Mouse (Mus musculus) heart, postnatal 36 days (tissue): ENCODE measurements around the gene Tor4a. TPM values are rescaled to one million over a fixed set of nuclear protein-coding genes. Genes with fewer than 3 reads are reported as not detected.

ENCODE experiments used
- DNase-seq, 2 experiments: peaks; one replicate each; pipeline ENCODE4 v3.0.0; 2021 to 2022
- intact Hi-C: fragments of 180-260 bp; cut with DNase I; formaldehyde crosslinking; loops from one replicate; pipeline ENCODE4 v1.15.1; 2025
- total RNA-seq, 2 experiments: library from RNA; stranded (reverse); gene quantifications; 2 replicates each; pipeline ENCODE4 v1.2.3; 2021

The Tor4a gene
- total RNA-seq, 2 experiments from 2014 or later: 4.0 to 5.2 TPM

DNA sequence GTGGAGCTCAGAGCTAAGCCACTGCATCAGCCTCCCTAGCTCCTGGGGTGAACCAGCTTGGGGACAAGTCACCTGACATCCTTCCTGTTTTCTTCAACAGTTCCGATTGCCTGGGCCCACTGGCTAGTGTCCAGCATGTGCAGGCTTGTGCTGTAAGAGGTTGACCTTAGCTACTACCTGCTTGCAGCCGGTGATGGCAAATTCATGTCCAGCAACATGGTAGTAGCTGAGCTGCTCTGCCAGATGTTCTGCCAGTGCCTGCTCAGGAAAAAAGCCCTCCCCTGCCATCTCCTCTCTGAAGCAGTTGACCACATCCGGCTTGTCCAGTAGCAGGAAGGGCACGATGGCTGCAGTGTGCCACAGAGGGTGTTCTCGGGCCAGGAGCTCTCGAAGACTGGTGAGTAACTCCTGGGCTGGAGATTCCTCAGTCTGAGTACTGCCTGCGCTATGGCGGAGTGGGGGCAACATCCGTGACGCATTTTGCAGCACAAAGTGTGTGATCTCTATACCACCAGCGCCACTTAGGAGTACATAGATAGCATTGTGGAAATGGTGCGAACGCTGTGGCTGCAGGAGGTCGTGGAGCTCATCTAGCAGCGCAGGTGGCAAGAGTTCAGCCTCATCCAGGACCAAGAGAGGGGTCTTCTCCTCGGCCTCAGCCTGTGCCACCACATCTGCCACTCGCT, 2.1 kb downstream of the Tor4a start:
- DNase-seq: peak; percentile 26 to 32
- intact Hi-C loops: loop anchor here (2.0 to 5.0 kb wide), 3 partner anchors 78 to 206 kb away; partner anchors contain the start of genes Anapc2, Man1b1 and Ssna1

DNA sequence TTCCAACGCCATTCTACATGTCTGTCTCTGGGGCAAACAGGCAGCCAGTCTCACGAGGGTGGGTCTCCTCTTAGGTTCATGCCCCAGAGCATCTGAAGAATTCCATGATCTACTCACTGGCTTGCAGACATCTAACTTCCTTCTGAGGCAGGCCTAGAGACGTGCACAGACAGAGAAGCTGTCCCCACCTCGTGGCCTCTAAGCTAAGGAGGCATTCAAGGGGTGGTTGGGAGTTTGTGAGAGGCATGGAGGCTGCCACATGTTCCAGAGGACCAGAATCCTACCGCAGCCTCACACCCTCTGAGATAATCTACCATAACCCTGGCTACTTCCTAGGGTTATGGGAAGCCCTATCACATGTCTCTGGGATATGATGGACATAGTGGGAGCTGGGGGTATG, 2.7 kb downstream of the Tor4a start:
- DNase-seq: no peak
- intact Hi-C loops: loop anchor here (2.0 kb wide), 1 partner anchor 207 kb away; no protein-coding TSS in a partner anchor

GRCm38 (mm10) chr2:25193330-25193770, 3.3 kb downstream of the Tor4a start:
- intact Hi-C loops: loop anchor here (1.0 kb wide), 2 partner anchors 35 to 62 kb away; partner anchors contain the start of gene Tmem203
- peak; percentile 82 to 87 for DNase-seq

DNA sequence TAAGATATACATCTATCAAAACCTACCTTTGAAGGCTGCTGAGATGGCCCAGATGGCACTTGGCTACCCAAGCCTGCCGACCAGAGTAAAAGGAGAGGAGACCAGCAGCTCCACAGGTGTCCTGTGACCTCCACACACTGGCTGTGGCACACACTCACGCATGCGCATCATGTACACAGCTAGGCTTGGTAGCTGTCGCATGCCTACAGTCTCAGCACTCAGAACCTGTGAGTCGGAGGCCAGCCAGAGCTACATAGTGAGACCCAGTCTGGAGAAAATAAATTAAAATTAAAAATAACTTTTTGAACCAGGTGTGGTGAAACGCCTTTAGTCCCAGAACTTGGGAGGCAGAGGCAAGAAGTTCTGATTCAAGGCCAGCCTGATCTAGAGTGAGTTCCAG, 8.8 kb downstream of the Tor4a start:
- intact Hi-C loops: loop anchor here (2.0 kb wide), 1 partner anchor 89 kb away; no protein-coding TSS in a partner anchor
- DNase-seq: no peak

GRCm38 (mm10) chr2:25186575-25186930, 10.1 kb downstream of the Tor4a start:
- intact Hi-C loops: loop anchor here (1.0 to 2.0 kb wide), 2 partner anchors 59 to 88 kb away; no protein-coding TSS in a partner anchor
- DNase-seq: no peak

GRCm38 (mm10) chr2:25185625-25186574, 10.8 kb downstream of the Tor4a start:
- DNase-seq: peak in 1 of 2 experiments; percentile 60
- intact Hi-C loops: loop anchor here (1.0 to 2.0 kb wide), 2 partner anchors 59 to 87 kb away; no protein-coding TSS in a partner anchor

DNA sequence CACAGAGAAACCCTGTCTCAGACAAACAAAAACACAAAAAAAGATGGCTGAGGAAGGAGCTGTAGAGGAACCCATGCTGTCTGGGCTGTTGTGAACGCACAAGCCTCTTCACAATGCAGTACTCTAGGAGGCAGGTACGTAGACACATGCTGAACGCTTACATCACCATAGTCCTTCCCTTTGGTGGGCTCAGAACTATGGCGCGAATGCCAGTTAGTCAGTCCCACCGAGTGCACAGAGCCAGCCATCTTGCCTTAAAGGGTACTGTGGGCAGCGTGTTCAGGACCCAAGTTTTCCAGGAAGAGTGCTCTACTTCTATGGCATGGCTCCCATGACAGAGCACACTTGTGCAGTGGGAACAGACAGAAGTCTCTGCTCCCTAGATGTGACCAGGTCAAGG, 12.2 kb downstream of the Tor4a start:
- DNase-seq: no peak
- intact Hi-C loops: loop anchor here (5.0 kb wide), 1 partner anchor 42 kb away; no protein-coding TSS in a partner anchor

DNA sequence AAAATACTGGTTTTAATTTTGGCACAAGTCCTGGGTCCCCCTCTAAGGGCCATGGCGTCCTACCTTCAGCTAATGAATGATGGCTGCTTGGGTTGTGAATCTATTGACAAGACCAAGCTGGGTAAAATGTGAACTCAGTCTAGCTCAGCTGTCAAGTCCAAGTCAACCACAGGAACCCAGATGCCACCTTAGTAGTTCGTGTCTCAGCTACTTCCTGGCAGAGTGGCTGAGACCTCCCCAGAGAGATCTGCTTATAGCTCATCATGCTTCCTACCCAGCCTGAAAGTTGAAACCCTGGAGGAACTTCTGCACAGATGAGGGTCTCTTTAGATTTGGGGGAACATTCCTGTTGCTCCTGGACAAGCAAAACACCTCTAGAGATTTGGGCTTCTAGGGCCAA, 13.3 kb downstream of the Tor4a start:
- no peak for DNase-seq
- intact Hi-C loops: loop anchor here (5.0 kb wide), 1 partner anchor 41 kb away; no protein-coding TSS in a partner anchor

DNA sequence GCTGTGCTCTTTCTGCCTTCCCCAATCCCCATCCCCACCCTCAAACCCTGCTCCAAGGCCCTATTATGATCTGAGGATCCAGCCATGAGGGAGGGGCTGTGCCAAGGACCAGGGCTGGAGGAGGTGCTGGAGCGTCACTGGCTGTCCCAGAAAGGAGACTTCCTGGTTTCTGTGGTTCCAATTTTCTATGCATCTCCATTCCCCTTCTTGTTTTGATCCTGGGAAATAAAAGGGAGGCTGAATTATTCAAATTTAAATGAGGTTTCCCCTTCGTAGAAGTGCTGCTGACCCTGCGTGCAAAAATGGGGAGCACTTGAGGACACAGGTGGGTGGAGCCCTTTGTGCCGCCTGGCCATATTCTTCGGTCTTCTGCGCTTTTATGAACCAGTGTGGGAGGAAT, 14.0 kb downstream of the Tor4a start:
- intact Hi-C loops: loop anchor here (5.0 kb wide), 1 partner anchor 40 kb away; no protein-coding TSS in a partner anchor
- DNase-seq: no peak

DNA sequence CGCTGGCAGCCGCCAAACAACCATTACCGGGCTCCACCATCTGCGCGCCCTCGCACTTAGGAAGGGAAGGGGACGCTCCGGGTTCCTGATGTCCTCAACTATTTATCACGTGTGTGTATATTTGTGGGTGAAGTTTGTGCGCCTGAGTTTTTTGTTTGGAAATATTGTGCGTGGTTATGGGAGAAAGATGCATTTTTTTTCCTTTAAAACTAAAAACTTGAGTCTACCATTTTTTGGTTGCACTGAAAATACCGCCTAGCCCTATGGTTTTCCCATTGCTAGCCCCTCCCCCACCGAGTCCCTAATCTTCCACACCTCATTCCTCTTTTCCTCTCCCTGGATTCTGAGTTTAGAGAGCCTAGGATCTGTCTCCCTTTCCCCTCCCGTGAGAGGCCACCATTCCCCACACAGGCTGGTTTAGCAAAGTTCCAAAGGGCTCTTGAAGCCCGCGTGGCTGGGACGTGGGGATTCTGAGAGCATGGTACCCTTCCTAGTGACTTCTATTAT, 14.7 kb downstream of the Tor4a start:
- DNase-seq: no peak
- intact Hi-C loops: loop anchor here (5.0 kb wide), 1 partner anchor 40 kb away; no protein-coding TSS in a partner anchor

DNA sequence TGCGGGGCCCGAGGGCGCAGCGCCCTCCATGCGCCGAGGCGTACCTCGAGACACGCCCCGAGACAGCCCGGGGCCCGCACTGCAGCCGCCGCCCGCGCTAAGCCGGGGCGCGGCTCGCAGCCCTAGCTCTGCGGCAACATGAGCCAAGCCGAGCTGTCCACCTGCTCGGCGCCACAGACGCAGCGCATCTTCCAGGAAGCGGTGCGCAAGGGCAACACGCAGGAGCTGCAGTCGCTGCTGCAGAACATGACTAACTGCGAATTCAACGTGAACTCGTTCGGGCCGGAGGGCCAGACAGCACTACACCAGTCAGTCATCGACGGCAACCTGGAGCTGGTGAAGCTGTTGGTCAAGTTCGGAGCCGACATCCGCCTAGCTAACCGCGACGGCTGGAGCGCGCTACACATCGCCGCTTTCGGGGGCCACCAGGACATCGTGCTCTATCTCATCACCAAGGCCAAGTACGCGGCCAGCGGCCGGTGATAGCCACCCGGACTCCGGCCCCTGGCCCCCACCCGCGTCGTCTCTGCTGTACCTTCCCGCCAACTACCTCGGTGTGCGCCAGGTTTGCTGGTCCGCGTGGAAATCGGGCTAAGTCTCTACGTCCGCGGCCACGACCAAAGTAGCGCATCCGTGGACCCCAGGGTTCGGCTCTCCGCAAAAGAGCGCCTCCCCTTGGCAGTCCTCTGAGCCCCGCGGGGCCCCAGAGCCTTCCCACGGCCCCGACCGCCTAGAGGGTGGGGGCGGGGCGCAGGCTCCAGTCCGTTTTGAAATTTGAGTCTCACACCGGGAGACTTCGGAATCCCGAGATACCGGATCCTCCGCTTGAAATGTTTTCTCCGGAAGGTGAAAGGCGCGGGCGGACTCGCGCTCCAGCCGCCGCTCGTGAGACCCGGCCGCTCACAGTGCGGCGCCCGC, 15.5 kb downstream of the Tor4a start:
- intact Hi-C loops: loop anchor here (5.0 kb wide), 1 partner anchor 39 kb away; no protein-coding TSS in a partner anchor
- DNase-seq: peak in 1 of 2 experiments; percentile 53

DNA sequence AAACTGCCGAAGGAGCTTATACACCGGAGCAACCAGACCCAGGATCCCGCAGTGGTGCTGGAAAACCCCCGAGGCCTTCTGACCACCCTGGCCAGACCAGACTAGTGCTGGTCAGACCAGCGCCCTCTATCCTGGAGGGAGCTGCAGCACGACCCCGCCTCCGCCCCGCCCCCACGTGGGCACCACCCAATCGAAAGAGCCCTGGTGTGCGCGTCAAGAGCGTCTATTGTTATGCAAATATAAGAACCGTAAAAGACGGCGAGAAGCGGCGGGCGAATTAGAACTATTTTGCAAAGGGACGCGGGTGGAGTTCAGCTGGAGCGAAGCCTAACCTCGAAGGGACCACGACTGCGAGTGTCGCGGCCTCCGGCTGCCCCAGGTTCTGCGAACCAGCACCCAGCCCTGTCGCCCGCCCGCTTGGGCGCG, 16.2 kb downstream of the Tor4a start, which contains the start of gene Nrarp:
Nrarp (plus strand) TSS at position 281 of the 426 bp plus-strand sequence.
- intact Hi-C loops: loop anchor here (5.0 kb wide), 1 partner anchor 38 kb away; no protein-coding TSS in a partner anchor
- peak; percentile 88 to 92 for DNase-seq

DNA sequence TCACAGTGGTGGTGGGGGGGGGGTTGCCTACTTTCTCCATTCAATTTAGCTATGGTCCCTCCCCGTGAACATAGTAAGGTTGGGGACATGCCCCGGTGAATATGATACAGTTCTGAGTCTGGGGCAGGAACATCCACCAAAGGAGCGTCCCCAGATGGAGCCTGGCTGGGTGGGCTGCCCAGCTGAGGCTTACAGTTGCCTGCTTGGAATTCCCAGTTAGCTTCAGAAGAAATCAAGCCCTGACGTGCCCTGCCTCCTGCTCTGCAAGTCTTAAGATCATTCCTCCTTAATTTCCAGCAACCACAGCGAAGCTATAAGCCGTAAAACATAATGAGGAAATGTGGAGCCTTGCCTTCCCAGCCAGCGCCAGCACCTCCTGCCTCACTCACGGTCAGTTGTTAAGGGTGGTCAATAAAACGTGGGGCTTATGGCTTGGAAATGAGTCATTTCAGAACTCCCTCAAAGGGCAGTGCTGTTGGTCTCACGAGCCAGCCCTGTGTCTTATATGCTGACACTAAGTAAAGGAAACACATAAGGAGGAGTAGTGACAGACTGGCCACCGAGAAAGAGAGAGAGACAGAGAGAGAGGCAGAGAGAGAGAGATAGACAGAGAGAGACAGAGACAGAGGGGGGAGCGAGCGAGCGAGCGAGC, 17.0 kb downstream of the Tor4a start:
- intact Hi-C loops: loop anchor here (5.0 kb wide), 1 partner anchor 37 kb away; no protein-coding TSS in a partner anchor
- DNase-seq: no peak

- no peak for DNase-seq
- intact Hi-C loops: no loop called here
Observed at GRCm38 (mm10) chr2:25178285-25178972, 18.3 kb downstream of the Tor4a start.

- intact Hi-C loops: loop anchor here (1.0 kb wide), 1 partner anchor 14 kb away; no protein-coding TSS in a partner anchor
- no peak for DNase-seq
Observed at GRCm38 (mm10) chr2:25177685-25178084, 19.0 kb downstream of the Tor4a start.

GRCm38 (mm10) chr2:25177076-25177475, 19.6 kb downstream of the Tor4a start:
- intact Hi-C loops: loop anchor here (1.0 kb wide), 1 partner anchor 14 kb away; no protein-coding TSS in a partner anchor

DNA sequence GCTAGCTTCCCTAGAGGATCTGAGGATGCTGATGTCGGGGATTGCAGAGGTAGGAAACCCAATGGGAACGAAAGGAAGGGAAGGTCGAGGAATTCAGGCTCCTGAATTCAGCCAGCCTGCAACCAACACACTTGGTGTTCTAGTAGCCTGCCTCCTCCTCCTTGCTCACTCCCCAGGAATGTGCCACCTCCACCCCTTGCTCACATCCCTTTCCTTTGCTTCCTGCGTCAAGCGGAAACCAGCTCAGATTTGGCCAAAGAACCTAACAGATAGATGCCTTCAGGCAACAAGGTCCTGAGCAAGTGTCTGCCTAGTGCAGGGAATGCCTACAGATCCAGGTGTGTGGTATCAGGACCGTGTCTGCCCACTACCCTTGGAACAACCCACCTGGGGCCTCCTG, 20.1 kb downstream of the Tor4a start:
- DNase-seq: no peak
- intact Hi-C loops: no loop called here

More at GRCm38 (mm10) chr2:25177076-25177475, 19.6 kb downstream of the Tor4a start:
- DNase-seq: no peak

- no peak for DNase-seq
- intact Hi-C loops: no loop called here
Observed at GRCm38 (mm10) chr2:25175690-25176078, 21.0 kb downstream of the Tor4a start.
